Mouse (Mus musculus): ENCODE data around the gene Ero1lb.
A peak's percentile ranks its signal among the peaks of the same experiment; 100 is the strongest.
"Not testable (repeated sequence)": the region's sequence is repeated elsewhere in the genome, so short reads cannot be mapped to it uniquely, and the experiment has no call there.

Ero1lb gene

DNA sequence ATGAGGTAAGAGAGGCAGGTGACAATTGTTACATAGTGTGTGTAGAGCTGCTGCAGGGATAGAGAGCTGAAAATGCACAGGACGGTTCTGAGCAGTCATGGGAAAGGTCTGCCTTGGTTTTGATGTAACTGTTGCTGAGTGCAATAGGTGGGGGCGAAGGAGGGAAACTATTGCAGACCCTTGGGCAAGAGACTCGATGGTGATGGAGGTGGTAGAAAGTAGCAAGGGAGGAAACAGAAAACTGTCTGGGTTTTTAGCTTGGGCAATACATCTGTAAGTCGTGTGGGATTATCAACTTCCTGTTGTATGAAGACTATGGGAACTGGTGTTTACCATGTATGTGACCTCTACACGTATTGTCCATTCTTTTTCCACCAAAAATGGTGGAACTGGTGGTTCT lies 12.5 kb downstream of the Ero1lb start:
- no peak for DNase-seq

DNA sequence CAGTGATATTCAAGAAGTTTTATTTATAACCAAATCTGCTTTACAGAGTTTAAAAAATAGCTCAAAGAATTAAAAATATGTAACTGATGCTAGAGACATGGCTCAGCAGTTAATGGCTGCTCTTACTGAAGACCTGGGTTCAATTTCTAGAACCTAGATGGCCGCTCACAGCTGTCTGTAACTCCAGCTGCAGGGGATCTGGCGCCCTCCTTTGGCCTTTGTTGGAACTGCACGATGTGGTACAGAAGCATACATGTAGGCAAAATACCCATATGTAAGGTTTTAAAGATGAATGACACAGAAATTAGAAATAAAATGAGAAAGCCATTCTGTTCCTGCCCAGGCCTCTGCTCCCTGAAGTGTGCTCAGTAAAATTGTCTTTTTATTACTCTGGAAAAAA lies 23.3 kb downstream of the Ero1lb start:
- peak; percentile 11 for DNase-seq

DNA sequence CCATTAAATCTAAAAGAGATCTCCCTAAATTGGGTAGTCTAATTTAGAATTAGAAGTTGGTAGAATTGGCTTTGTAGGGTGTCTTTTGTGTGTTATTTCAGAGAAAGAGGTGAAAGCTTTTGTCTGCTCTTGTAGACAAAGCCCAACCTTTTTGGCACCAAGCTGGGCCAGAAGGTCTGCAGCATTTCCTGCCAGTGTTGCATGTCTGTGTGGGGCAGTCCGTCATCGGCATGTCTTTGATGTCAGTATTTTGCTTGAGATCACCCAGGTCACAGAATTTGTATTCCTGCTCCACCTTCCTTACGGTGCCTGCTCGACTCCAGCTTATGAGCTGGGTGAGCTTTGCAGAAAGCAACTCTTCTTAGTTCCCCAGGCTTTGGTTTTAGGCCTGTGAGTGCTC lies 31.4 kb downstream of the Ero1lb start:
- not testable (repeated sequence) for DNase-seq

DNA sequence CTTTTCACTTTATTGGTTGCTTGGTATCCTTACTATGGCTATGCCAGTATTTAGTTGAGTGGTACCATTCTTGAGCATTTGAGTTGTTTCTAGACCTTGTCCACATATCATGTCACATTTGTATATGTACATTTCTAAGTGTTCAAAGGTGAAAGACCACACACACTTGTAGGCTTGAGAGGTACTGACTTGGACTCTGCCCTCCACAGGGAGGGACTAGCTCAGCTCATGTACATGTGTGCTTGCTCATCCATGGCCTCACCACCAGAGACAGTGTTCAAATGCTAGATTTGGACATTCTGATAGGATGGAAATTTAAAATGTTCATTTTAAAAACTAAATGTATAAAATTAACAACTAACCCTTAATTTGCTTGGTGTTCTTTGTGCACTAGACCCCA lies 44.5 kb downstream of the Ero1lb start:
- DNase-seq: not testable (repeated sequence)

DNA sequence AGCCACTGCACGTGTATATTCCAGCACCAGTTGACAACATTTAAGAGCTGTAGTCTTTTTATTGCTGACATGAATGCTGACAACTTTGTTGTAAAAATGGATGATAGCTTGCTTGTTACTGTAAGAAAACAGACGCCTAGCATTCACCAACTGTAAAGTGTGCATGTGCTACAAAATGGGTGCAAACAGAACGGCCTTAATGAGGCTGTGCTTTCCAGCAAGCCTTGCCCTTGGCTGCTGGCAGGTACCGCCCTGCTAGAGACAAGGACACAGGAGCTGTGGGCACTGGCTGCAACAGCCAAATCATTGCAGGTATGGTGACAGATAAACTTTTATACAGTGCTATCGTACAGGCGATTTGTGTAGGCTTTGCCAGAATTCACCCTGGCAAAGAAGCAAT lies 48.4 kb downstream of the Ero1lb start:
- not testable (repeated sequence) for DNase-seq

DNA sequence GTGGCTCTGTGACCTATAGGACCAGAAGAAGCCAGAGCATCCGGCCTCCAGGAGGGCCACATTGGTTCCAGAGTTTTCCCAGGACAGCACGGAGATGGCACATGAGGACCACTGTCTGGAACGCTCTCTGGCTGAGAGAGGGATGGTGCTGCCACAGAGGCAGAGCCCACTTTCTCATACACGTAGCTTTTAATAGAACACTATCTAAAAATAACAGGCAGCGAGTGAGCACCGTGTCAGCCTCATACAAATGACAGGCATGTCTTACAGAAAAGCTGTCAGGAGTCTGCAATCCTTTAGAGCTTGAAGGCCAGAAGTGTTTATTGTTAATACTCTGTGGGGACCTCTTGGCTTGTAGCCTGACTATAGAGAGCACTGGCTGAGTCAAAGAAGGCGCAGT lies 48.9 kb downstream of the Ero1lb start:
- not testable (repeated sequence) for DNase-seq

DNA sequence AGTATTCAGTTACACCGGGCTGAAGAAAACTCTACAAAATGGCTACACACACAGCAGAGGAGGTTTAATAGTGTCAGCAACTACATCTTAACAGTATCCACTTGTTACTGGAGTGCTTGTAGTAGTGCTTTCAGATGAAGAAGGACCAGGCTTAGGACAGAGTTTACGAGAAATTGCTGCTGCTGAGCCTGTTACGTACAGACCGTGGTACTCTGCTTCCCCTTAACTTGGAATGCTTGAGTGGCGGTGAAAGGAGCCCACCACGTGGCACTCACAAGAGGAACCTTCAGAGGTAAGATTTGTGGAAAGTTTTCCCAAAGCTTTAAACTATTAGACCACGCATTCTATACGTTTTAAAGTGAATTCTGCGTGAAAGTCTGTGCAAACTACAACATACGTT lies 49.3 kb downstream of the Ero1lb start:
- DNase-seq: not testable (repeated sequence)

DNA sequence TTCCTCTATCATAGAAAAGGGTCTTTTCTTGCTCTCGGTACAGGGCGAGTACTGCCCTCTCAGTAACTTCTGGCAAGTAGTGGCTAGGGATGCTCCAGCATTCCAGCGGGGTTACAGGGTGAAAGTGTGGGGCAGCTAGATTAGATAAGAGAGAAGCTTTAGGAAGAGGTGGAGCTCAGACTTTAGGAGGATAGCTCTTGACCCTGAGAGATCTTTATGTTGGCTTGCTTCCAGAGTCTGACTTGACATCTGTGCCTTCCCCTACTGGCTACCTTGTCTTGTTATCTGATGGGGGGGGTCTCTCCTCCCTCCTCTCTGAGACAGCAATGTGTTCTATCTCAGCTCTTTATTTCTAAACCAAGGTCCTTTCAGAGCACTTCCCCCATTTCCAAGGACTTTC lies 50.8 kb downstream of the Ero1lb start:
- DNase-seq: not testable (repeated sequence)

DNA sequence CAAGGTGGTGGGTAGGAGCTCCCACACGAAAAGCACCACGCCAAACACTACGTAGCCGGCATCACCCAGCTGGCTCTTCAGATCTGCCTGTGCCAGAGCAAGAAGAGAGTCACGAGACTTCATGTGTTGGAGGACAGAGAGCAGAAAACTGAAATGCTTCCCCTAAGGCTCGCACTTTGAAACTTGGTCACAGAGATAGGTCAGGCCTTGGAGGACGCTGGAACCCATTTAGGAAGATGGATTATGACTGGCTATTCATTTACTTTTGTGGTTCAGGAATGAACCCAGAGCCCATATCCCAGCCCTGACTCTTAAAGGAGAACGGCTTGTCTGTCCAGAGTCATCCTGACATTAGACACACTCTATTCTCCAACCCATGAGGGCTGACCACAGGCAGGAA lies 54.1 kb downstream of the Ero1lb start:
- not testable (repeated sequence) for DNase-seq

DNA sequence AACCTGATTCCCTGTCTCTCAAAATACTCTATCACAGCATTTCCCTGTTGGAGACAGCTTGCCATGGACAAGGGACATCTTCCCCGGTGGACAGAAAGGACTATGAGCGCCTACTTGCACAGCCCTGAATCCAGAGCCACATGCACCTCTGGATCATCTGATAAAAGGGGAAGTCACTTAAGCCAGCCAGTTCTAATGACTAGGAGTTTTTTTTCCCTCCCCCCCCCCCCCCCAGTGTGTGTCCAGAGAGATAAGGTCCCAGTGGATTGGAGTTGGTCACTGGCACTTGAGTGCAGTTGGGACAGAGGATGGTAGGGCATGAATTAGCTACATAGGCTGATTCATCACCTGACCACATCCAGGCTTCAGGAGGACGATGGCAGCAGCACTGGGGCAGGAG lies 60.4 kb downstream of the Ero1lb start:
- DNase-seq: not testable (repeated sequence)

DNA sequence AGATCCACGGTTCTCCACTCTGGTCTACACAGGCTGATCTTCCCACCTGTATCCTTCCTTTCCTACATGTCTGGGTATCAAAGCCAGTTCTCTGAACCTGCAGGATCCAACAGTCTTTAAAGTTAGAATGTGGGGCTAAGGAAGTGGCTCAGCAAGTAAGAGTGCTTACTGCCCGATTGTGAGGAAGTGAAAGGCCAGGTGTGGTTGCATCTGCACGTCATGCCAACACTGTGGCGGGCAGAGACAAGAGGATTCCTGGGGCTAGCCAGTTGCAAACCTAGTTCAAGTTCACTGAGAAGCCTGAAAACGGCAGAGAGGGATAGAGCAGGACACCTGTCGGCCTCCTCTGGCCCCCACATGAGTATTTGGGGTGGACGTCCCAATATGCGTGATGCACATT lies 62.1 kb downstream of the Ero1lb start:
- not testable (repeated sequence) for DNase-seq

DNA sequence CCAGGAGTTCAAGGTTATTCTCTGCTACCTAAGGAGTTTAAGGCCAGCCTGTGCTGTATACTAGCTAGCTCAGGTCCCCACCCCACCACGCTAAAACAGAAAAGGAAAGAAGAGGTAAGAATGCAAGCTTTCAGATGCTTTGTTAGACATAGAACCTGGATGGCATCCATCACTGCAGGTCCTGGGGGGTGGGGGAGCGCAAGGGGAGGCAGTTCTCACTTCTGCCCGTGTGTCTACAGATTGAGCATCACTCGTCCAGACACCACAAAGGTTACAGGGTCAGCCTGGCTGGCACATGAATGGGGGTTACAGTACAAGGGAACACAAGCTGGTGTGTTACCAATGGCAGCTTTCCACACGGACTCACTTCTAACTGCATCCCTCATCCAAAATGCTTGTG lies 62.5 kb downstream of the Ero1lb start:
- not testable (repeated sequence) for DNase-seq

DNA sequence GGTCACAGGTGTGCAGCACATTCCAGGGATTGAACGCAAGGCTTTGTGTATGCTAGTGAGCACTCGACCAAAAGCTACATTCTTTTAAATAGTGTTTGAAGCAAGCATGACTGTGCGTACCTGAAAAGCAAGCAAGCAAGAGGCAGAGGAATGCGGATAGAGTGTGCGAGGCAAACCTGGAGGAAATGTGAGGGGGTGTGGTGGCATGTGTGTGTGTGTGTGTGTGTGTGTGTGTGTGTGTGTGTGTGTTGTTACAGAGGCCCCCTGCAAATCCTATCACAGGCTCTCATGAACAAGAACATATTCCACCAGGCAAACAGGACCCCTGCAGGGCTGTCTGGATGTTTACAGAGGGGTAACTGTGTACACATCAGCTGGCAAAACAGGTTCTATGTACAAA lies 64.6 kb downstream of the Ero1lb start:
- DNase-seq: not testable (repeated sequence)

DNA sequence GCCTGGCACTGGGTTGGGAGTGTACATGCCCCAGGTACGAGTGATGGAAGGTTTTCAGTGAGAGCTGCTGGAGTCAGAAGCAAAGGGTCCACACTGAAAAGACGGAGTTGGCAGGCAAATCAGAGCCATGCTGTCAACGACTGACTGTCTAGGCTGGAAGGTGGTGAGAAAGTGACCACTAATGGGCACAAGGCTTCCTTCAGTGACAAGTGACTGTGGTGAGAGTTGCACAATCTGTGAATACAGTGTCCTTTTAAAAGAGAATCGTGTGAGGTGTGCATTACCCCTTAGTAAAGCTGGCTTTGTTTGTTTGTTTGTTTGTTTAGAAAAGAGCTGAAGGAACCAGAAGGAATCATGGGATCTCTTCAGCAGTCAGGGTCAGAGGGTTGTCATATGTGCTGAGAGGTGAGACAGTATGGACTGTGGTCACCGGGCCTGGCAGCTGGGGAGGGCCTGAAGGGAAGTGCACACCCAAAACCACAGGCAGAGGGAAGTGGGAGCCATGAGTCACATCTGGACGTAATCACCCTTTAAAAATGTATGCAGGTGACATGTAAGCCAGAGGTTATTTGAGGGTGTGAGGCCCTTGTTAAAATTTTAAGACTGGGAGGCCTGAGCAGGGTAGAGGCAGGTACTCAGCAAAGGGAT lies 69.4 kb downstream of the Ero1lb start:
- not testable (repeated sequence) for DNase-seq

DNA sequence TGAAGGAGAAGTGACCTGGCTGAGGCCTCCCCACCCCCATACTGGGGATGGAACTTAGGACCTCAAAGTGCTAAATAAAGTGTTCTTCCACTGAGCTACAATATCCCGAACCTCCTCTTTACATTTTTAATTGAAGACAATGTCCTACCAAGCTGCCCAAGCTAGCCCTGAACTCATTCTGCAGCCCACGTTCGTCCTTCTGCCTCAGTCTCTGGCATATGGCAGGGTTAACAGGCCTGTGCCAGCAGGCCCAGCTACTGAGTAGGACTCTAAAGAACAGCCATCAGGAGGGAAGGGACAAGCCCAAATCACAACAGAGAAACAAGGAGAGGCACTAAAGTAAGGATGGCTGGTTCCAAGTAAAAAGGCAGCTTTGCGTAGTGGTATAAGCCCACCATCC lies 77.1 kb downstream of the Ero1lb start:
- not testable (repeated sequence) for DNase-seq

DNA sequence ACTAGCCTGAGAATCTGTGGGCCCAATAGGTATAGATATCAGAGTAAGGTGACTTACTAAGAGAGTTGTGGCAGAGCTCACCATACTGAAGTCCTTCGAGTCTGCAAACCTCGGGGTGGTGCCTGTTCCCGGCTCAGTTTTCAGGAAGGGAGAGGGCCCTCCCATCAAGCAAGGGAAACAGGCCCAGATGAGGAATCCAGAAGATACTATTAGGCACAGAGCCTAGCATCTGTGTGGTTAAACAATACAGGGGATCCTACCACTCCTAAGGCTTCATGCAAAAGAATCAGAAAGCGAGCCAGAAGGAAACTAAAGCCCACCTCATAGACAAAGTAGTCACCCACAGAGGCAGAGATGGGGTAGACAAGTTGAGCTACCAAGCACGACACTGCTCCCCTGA lies 81.0 kb downstream of the Ero1lb start:
- DNase-seq: not testable (repeated sequence)

DNA sequence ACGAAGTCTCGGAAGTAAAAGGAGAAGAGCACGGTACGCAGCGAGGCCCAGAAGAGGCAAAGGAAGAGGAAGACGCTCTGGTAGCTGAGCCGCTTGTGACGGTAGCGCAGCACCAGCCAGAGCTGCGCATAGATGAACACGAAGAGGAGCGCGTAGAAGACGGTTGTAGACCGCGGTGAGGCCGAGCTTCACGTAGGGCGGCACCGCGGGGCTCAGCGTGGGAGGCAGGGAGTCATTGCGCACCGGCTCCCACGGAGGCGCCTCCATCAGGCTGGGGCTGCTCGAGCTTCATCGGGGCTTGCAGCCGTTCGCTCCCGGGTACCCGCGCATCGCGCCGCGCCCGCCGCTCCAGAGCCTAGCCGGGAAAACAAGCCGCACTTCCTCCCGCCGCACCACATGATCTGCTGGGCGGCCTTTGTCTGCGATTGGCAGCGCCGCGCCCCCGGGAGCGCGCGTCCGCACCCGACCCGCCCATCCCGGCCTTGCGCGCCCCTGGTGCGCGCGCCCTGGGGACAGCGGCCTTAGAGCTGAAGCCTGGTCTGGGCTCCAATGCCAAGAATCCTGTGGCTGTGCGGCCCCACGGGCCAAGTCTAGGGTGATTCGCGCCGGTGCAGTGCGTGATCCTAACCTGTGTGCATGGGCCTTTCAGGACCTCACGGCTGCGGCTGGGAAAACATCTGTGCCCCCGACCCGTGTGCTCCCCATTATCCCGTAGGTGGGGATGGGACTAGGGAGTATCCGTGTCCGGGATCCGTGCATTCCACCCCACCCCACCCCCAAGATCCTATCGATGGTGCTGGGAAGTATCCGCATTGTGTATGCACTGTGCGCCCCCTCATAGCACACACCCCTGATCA lies 84.6 kb downstream of the Ero1lb start:
- DNase-seq: peak; percentile 64

DNA sequence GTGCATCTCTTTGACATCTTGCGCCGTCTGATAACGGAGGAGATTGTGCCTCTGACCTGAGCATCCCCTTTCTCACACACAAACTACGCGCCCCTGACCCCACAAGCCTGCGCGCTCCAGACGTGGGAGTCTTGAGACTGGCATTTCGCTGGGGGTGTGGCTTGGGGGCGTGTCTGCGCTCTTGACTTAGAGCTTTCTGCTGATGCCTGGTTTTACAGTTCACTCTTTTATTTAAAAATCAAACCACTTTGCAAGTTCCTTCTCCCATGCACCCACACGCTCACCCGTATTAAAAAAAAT lies 85.2 kb downstream of the Ero1lb start:
- DNase-seq: peak; percentile 41
